Mouse (Mus musculus): ENCODE measurements around the gene Ston1.

DNA sequence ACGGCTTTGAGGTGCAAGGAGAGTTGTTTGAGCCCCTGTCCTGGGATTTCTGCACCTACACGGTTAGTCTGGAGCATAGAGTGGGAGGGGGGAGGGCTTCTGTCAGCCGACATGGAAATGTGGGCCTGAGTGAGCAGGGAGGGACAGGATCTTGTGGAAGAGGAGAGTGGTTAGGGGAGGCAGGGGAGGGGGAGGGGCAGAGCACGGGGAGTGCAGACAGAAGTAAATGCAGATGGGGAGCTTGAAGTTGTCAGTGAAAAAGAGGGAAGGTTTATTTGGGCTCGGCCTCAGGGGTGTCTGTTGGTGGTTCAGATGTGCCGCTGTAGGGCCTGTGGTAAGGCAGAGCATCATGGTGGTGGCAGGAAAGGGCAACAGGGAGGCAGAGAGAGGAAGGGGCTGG lies 44.9 kb upstream of the Ston1 start:
- TF ChIP-seq POLR2A (IDR thresholded peaks at IDR 0.05; ENCODE audit: low read depth, low read length), result no peak
- TF ChIP-seq CTCF (IDR thresholded peaks at IDR 0.05; ENCODE audit: extremely low read depth, insufficient read depth, insufficient read length, insufficient replicate concordance), result no peak

All from spleen, adult 2 months (tissue).